Mouse (Mus musculus) layer of hippocampus, postnatal 25 days (tissue): ENCODE data around the gene Atp6v1fnb. TPM values are rescaled to one million over a fixed set of nuclear protein-coding genes. Genes with fewer than 3 reads are reported as not detected.

Experiments
- DNase-seq, 2 experiments: peaks; one replicate each; pipeline ENCODE4 v3.0.0; 2022; ENCODE audit warnings: mixed read lengths in 2 of 2, low spot score in 1 of 2; ENCODE audit errors: extremely low spot score in 1 of 2
- total RNA-seq, 2 experiments: library from RNA; stranded (reverse); gene quantifications; 2 replicates each; pipeline ENCODE4 v1.2.3; 2021

The Atp6v1fnb gene
- total RNA-seq, 2 experiments from 2014 or later: 0.59 TPM; not detected in 1

GRCm38 (mm10) chr6:29522626-29523300 is 51.5 kb downstream of the Atp6v1fnb start:
- no peak for DNase-seq

Other genes starting within 250 kb of the Atp6v1fnb start
- 1 to 10 TPM; 4.6 to 6.6 TPM for gene Hilpda, start 198.9 kb upstream of the Atp6v1fnb start, total RNA-seq
- gene Fam71f2, start 191.8 kb upstream of the Atp6v1fnb start, total RNA-seq: 1 to 10 TPM in 1 of 2 experiments, not detected in 1; 1.0 TPM
- gene Fam71f1, start 152.3 kb upstream of the Atp6v1fnb start, total RNA-seq: not detected
- gene Calu, start 123.4 kb upstream of the Atp6v1fnb start, total RNA-seq: 10 to 100 TPM; 69.6 to 72.7 TPM
- under 1 TPM; 0.19 to 0.20 TPM for gene Opn1sw, start 83.0 kb upstream of the Atp6v1fnb start, total RNA-seq
- gene Ccdc136, start 75.1 kb upstream of the Atp6v1fnb start, total RNA-seq: 10 to 100 TPM; 59.8 to 60.9 TPM
- 1 to 10 TPM in 1 of 2 experiments, under 1 TPM in 1; 0.96 to 1.4 TPM for gene Flnc, start 38.2 kb upstream of the Atp6v1fnb start, total RNA-seq
- 100 to 1,000 TPM; 241 to 263 TPM for gene Atp6v1f, start 3.7 kb upstream of the Atp6v1fnb start, total RNA-seq
- gene Kcp, start 36.5 kb downstream of the Atp6v1fnb start, total RNA-seq: 1 to 10 TPM; 2.1 to 3.0 TPM
- 1 to 10 TPM; 3.4 to 4.0 TPM for gene Irf5, start 55.2 kb downstream of the Atp6v1fnb start, total RNA-seq
- gene Tnpo3, start 138.4 kb downstream of the Atp6v1fnb start, total RNA-seq: 10 to 100 TPM; 62.5 to 72.4 TPM
- 10 to 100 TPM; 26.9 to 34.0 TPM for gene Tspan33, start 222.8 kb downstream of the Atp6v1fnb start, total RNA-seq